Mouse (Mus musculus) CH12.LX (cell line): Measurements from ENCODE around the gene Tomm40. TPM values are rescaled to one million over a fixed set of nuclear protein-coding genes. Genes with fewer than 3 reads are reported as not detected.

Experiments used
- DNase-seq: peaks from one replicate; pipeline ENCODE4 v3.0.0-alpha.2; 2013; ENCODE audit errors: extremely low read depth
- H3K27ac ChIP-seq: 2 replicates; pipeline ENCODE4 v1.5.1; 2012; ENCODE audit warnings: low read depth, mild to moderate bottlenecking, control low read depth, moderate library complexity; ENCODE audit not compliant: insufficient read depth
- H3K27me3 ChIP-seq: replicated peaks from 2 replicates; pipeline ENCODE3; 2012; ENCODE audit warnings: inconsistent platforms
- H3K36me3 ChIP-seq, 2 experiments: replicated peaks in 1 of 2; 2 replicates each; pipeline versions ENCODE3 to v1.6.1; 2012; ENCODE audit warnings: inconsistent platforms in 1 of 2, low read length in 1 of 2, mild to moderate bottlenecking in 1 of 2, mixed read lengths in 1 of 2, moderate library complexity in 1 of 2; ENCODE audit not compliant: control insufficient read depth in 1 of 2, insufficient read depth in 1 of 2
- H3K4me1 ChIP-seq, 2 experiments: 2 replicates each; pipeline ENCODE4 v1.6.1; 2012; ENCODE audit warnings: inconsistent platforms in 1 of 2, moderate library complexity in 1 of 2; ENCODE audit not compliant: insufficient read depth in 2 of 2, control insufficient read depth in 1 of 2
- H3K4me2 ChIP-seq: 2 replicates; pipeline ENCODE4 v1.6.1; 2012; ENCODE audit warnings: low read depth, mild to moderate bottlenecking, control low read depth; ENCODE audit not compliant: poor library complexity, insufficient read depth, severe bottlenecking
- H3K4me3 ChIP-seq, 3 experiments: fragments of 150-350 bp in 1 of 3; sonication (generic) in 1 of 3; replicated peaks in 1 of 3; 2 replicates each; pipeline versions ENCODE3 to v1.5.1; 2011 to 2012; ENCODE audit warnings: low read depth in 2 of 3, low read length in 2 of 3, mild to moderate bottlenecking in 2 of 3, moderate library complexity in 2 of 3, control low read depth in 1 of 3, improper control_type of control experiment in 1 of 3, inconsistent platforms in 1 of 3, mixed read lengths in 1 of 3; ENCODE audit not compliant: poor library complexity in 1 of 3
- H3K79me2 ChIP-seq: replicated peaks from 2 replicates; pipeline ENCODE4 v1.6.1; 2012; ENCODE audit warnings: mild to moderate bottlenecking, moderate library complexity; ENCODE audit not compliant: control insufficient read depth, poor library complexity, insufficient read depth, severe bottlenecking; ENCODE audit errors: extremely low read depth
- H3K9ac ChIP-seq: 2 replicates; pipeline ENCODE4 v1.6.1; 2012; ENCODE audit warnings: low read depth, mild to moderate bottlenecking, control low read depth, moderate library complexity; ENCODE audit not compliant: insufficient read depth
- H3K9me3 ChIP-seq: replicated peaks from 2 replicates; pipeline ENCODE3; 2012; ENCODE audit warnings: low read length, inconsistent platforms, mixed read lengths
- CHD1 ChIP-seq: IDR thresholded peaks from 2 replicates; pipeline ENCODE4 v1.6.1; 2012; ENCODE audit warnings: low read depth, low read length, improper control_type of control experiment, inconsistent platforms
- CTCF ChIP-seq, 2 experiments: IDR thresholded peaks in 1 of 2; conservative IDR thresholded peaks in 1 of 2; 2 replicates each; pipeline ENCODE4 v1.5.1; 2011 to 2012; ENCODE audit warnings: low read depth in 2 of 2, low read length in 2 of 2, improper control_type of control experiment in 1 of 2, inconsistent platforms in 1 of 2, mild to moderate bottlenecking in 1 of 2, moderate library complexity in 1 of 2
- E2F4 ChIP-seq: IDR thresholded peaks from 2 replicates; pipeline ENCODE4 v1.6.1; 2011; ENCODE audit warnings: low read depth, low read length, improper control_type of control experiment; ENCODE audit not compliant: insufficient replicate concordance
- ELF1 ChIP-seq: IDR thresholded peaks from 2 replicates; pipeline ENCODE4 v1.6.1; 2014; ENCODE audit warnings: low read depth, mild to moderate bottlenecking, inconsistent platforms, low read length, improper control_type of control experiment
- ETS1 ChIP-seq: conservative IDR thresholded peaks from 2 replicates; pipeline ENCODE4 v1.6.1; 2012; ENCODE audit warnings: low read depth, mild to moderate bottlenecking, inconsistent platforms, low read length, improper control_type of control experiment, moderate library complexity
- GABPA ChIP-seq: IDR thresholded peaks from 2 replicates; pipeline ENCODE4 v1.6.1; 2012; ENCODE audit warnings: low read depth, low read length, improper control_type of control experiment, inconsistent platforms; ENCODE audit not compliant: insufficient replicate concordance
- HCFC1 ChIP-seq: IDR thresholded peaks from 2 replicates; pipeline ENCODE4 v1.6.1; 2012; ENCODE audit warnings: low read depth, mild to moderate bottlenecking, inconsistent platforms, low read length, improper control_type of control experiment
- IRF4 ChIP-seq: IDR thresholded peaks from 2 replicates; pipeline ENCODE4 v1.6.1; 2014; ENCODE audit warnings: low read depth, mild to moderate bottlenecking, inconsistent platforms, low read length, improper control_type of control experiment
- JUN ChIP-seq: IDR thresholded peaks from 2 replicates; pipeline ENCODE4 v1.6.1; 2011; ENCODE audit warnings: low read depth, mild to moderate bottlenecking, low read length, improper control_type of control experiment, moderate library complexity; ENCODE audit not compliant: insufficient read depth
- JUND ChIP-seq: conservative IDR thresholded peaks from 2 replicates; pipeline ENCODE4 v1.6.1; 2011; ENCODE audit warnings: low read depth, low read length, improper control_type of control experiment
- KAT2A ChIP-seq: IDR thresholded peaks from 2 replicates; pipeline ENCODE4 v1.6.1; 2012; ENCODE audit warnings: low read length, improper control_type of control experiment, inconsistent platforms; ENCODE audit not compliant: insufficient replicate concordance
- MAFK ChIP-seq: IDR thresholded peaks from 2 replicates; pipeline ENCODE4 v1.6.1; 2011; ENCODE audit warnings: low read length, improper control_type of control experiment; ENCODE audit not compliant: insufficient replicate concordance
- MEF2A ChIP-seq: IDR thresholded peaks from 2 replicates; pipeline ENCODE4 v1.6.1; 2014; ENCODE audit warnings: low read depth, mild to moderate bottlenecking, inconsistent platforms, low read length, improper control_type of control experiment, borderline replicate concordance
- MXI1 ChIP-seq: IDR thresholded peaks from 2 replicates; pipeline ENCODE4 v1.6.1; 2011; ENCODE audit warnings: mild to moderate bottlenecking, low read depth, low read length, improper control_type of control experiment
- MYC ChIP-seq: IDR thresholded peaks from 2 replicates; pipeline ENCODE4 v1.6.1; 2011; ENCODE audit warnings: low read depth, mild to moderate bottlenecking, improper control_type of control experiment, low read length
- NELFE ChIP-seq: IDR thresholded peaks from 2 replicates; pipeline ENCODE4 v1.6.1; 2011; ENCODE audit warnings: low read depth, low read length, improper control_type of control experiment
- PAX5 ChIP-seq: IDR thresholded peaks from 2 replicates; pipeline ENCODE4 v1.6.1; 2012; ENCODE audit warnings: low read length, inconsistent platforms, mixed read lengths
- POLR2A ChIP-seq: IDR thresholded peaks from 2 replicates; pipeline ENCODE4 v1.6.1; 2011; ENCODE audit warnings: low read depth, mild to moderate bottlenecking, improper control_type of control experiment, low read length
- RAD21 ChIP-seq: IDR thresholded peaks from 2 replicates; pipeline ENCODE4 v1.6.1; 2011; ENCODE audit warnings: low read depth, mild to moderate bottlenecking, low read length, improper control_type of control experiment, moderate library complexity
- RCOR1 ChIP-seq: conservative IDR thresholded peaks from 2 replicates; pipeline ENCODE4 v1.6.1; 2012; ENCODE audit warnings: low read depth, mild to moderate bottlenecking, inconsistent platforms, low read length, improper control_type of control experiment
- SIN3A ChIP-seq: IDR thresholded peaks from 2 replicates; pipeline ENCODE4 v1.6.1; 2012; ENCODE audit warnings: low read length, improper control_type of control experiment, inconsistent platforms
- SMC3 ChIP-seq: IDR thresholded peaks from 2 replicates; pipeline ENCODE4 v1.6.1; 2011; ENCODE audit warnings: low read depth, low read length, improper control_type of control experiment
- TBP ChIP-seq: conservative IDR thresholded peaks from 2 replicates; pipeline ENCODE4 v1.6.1; 2011; ENCODE audit warnings: low read depth, low read length, improper control_type of control experiment
- TCF12 ChIP-seq: IDR thresholded peaks from 2 replicates; pipeline ENCODE4 v1.6.1; 2014; ENCODE audit warnings: low read depth, mild to moderate bottlenecking, inconsistent platforms, low read length, improper control_type of control experiment
- UBTF ChIP-seq: IDR thresholded peaks from 2 replicates; pipeline ENCODE4 v1.6.1; 2012; ENCODE audit warnings: low read depth, mild to moderate bottlenecking, inconsistent platforms, low read length, improper control_type of control experiment, moderate library complexity
- USF1 ChIP-seq: IDR thresholded peaks from 2 replicates; pipeline ENCODE4 v1.6.1; 2014; ENCODE audit warnings: low read depth, mild to moderate bottlenecking, inconsistent platforms, low read length, improper control_type of control experiment
- USF2 ChIP-seq: conservative IDR thresholded peaks from 2 replicates; pipeline ENCODE4 v1.6.1; 2011; ENCODE audit warnings: low read depth, low read length, improper control_type of control experiment
- ZKSCAN1 ChIP-seq: IDR thresholded peaks from 2 replicates; pipeline ENCODE4 v1.6.1; 2012; ENCODE audit warnings: low read depth, inconsistent platforms, low read length, improper control_type of control experiment, borderline replicate concordance
- ZNF384 ChIP-seq: IDR thresholded peaks from 2 replicates; pipeline ENCODE4 v1.6.1; 2012; ENCODE audit warnings: low read depth, low read length, improper control_type of control experiment, inconsistent platforms
- dilution Hi-C: fragments of 300-500 bp; cut with MboI; formaldehyde crosslinking; loops from 2 replicates; pipeline ENCODE4 v1.14.3; 2020; ENCODE audit warnings: low sequenced_read_pairs; ENCODE audit not compliant: extremely low pct_unique_long_range_greater_than_20kb, extremely low pct_ligation_motif_present
- in situ Hi-C: fragments of 300-500 bp; cut with MboI; formaldehyde crosslinking; loops from 3 replicates; pipeline ENCODE4 v1.14.3; 2019; ENCODE audit warnings: low sequenced_read_pairs, low pct_ligation_motif_present, low pct_unique_long_range_greater_than_20kb, mixed read lengths
- polyA plus RNA-seq: library from polyadenylated mRNA; unstranded; fragments of >175 nt; gene quantifications from 2 replicates; pipeline ENCODE4 v1.2.1, GENCODE M21; 2012; ENCODE audit warnings: low read depth; ENCODE audit not compliant: insufficient read length
- total RNA-seq, 2 experiments: library from RNA; depleted of rRNA; stranded (reverse); fragments of 300-350 nt in 1 of 2; fragments of >200 nt in 1 of 2; gene quantifications; 2 replicates each; pipeline ENCODE4 v1.2.3; 2012 to 2014

Tomm40 gene
- total and polyA plus RNA-seq, 3 experiments: 115 to 221 (median 179) TPM

DNA sequence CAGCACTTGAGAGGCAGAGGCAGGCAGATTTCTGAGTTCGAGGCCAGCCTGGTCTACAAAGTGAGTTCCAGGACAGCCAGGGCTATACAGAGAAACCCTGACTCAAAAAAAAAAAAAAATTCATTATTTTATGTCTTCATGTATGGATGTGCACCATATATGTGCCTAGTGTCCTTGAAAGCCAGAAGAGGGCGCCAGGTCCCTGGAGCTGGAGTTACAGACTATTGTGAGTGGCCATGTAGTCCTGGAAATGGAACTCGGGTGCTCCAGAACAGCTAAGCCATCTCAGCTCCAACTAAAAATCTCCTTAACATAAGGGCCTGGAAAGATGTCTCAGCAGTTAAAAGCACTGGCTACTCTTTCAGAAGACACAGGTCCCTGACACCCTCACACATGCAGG is 48.5 kb downstream of the Tomm40 start:
- Histone ChIP-seq H3K4me1 (peaks cover 14 to 49% of the 10 kb centered on the region in 2 experiments; a peak in 3 of 4 replicates), H3K36me3 (peaks cover 9 to 12% of the 10 kb centered on the region in 2 experiments), H3K27ac (peak overlapping the region; percentile 72), H3K4me2 (no peak overlapping the region), H3K9me3 (no peaks in the 10 kb centered on the region), H3K4me3 (no peak overlapping the region), H3K27me3 (peaks cover 2% of the 10 kb centered on the region), H3K79me2 (peaks cover 29% of the 10 kb centered on the region), H3K9ac (no peak overlapping the region)
- TF ChIP-seq ZNF384 (peak; percentile 65), CTCF (conservative IDR thresholded peaks at IDR 0.05 in 1 of 2, IDR thresholded peaks at IDR 0.05 in 1 of 2; ENCODE audit: low read depth in 2 of 2, low read length in 2 of 2) (peak in 1 of 2 experiments; percentile 42; a peak in 2 of 4 replicates), TBP (no peak)
- in situ Hi-C loops (loop anchor here (5.0 kb wide), 2 partner anchors 46 to 206 kb away; no protein-coding TSS in a partner anchor), dilution Hi-C loops (no loop called here)
- DNase-seq: peak; percentile 62

- Histone ChIP-seq H3K4me2 (peak within 1 kb of the TSS; percentile 87), H3K4me3 (peak within 1 kb of the TSS; percentile 80 to 94 (median 93)), H3K9me3 (no peaks in the 10 kb centered on the region), H3K27ac (peak within 1 kb of the TSS; percentile 86), H3K4me1 (peaks cover 14 to 51% of the 10 kb centered on the region in 2 experiments; a peak in 3 of 4 replicates), H3K79me2 (peaks cover 42% of the 10 kb centered on the region), H3K27me3 (no peaks in the 10 kb centered on the region), H3K9ac (peak within 1 kb of the TSS; percentile 96), H3K36me3 (peaks cover 20 to 27% of the 10 kb centered on the region in 2 experiments)
- in situ Hi-C loops (loop anchor here (5.0 kb wide), 2 partner anchors 47 to 207 kb away; no protein-coding TSS in a partner anchor), dilution Hi-C loops (no loop called here)
- peak; percentile 98 for DNase-seq
- TF ChIP-seq UBTF: 0 out of 2 replicates have a peak, but pooled peaks have one; percentile 42
- no peak for TF ChIP-seq JUND
- TF ChIP-seq RAD21: peak; percentile 31
- TF ChIP-seq USF1: no peak
- peak; percentile 63 for TF ChIP-seq SMC3
- TF ChIP-seq E2F4: no peak
- no peak for TF ChIP-seq ZKSCAN1
- TF ChIP-seq MXI1: no peak; the same call in 1 of the 2 replicates
- TF ChIP-seq ELF1: peak; percentile 89
- no peak for TF ChIP-seq USF2
- TF ChIP-seq TBP: peak; percentile 88; the same call in 1 of the 2 replicates
- TF ChIP-seq POLR2A: peak; percentile 69
- TF ChIP-seq SIN3A: peak; percentile 81; the same call in 1 of the 2 replicates
- peak; percentile 72 for TF ChIP-seq NELFE
- TF ChIP-seq JUN: no peak
- peak; percentile 85 for TF ChIP-seq HCFC1
- peak; percentile 78 for TF ChIP-seq TCF12
- TF ChIP-seq CTCF (conservative IDR thresholded peaks at IDR 0.05 in 1 of 2, IDR thresholded peaks at IDR 0.05 in 1 of 2; ENCODE audit: low read depth in 2 of 2, low read length in 2 of 2): peak in 1 of 2 experiments; percentile 96; a peak in 2 of 4 replicates
- no peak for TF ChIP-seq PAX5
- no peak for TF ChIP-seq MAFK
- no peak for TF ChIP-seq CHD1
- TF ChIP-seq RCOR1: no peak
- TF ChIP-seq ETS1: no peak
- TF ChIP-seq GABPA: no peak
- peak; percentile 75; the same call in 1 of the 2 replicates for TF ChIP-seq KAT2A
- TF ChIP-seq IRF4: peak; percentile 8; the same call in 1 of the 2 replicates
- no peak; the same call in 1 of the 2 replicates for TF ChIP-seq MEF2A
- TF ChIP-seq MYC: peak; percentile 37; the same call in 1 of the 2 replicates
These were observed 50.0 kb downstream of the Tomm40 start, which contains the start of gene Clptm1 for GRCm38 (mm10) chr7:19664955-19665841. Clptm1 (minus strand) TSS chr7:19665033.
